Mouse (Mus musculus) neural tube, embryonic 13.5 days (tissue): ENCODE results near the gene Prap1. TPM values are rescaled to one million over a fixed set of nuclear protein-coding genes. Genes with fewer than 3 reads are reported as not detected.
"Not testable (repeated sequence)": the region's sequence is repeated elsewhere in the genome, so short reads cannot be mapped to it uniquely, and the experiment has no call there.

Experiments used
- ATAC-seq: fragments of 200-750 bp; cut with Nextera tagmentation; 2 replicates; pipeline ENCODE4 v1.8.0; 2017; ENCODE audit warnings: low read depth, mild to moderate bottlenecking, moderate TSS enrichment, moderate library complexity
- H3K27ac ChIP-seq: fragments of 300-500 bp; sonication (generic); replicated peaks from 2 replicates; pipeline ENCODE4 v1.5.1; 2015; ENCODE audit warnings: moderate library complexity, mild to moderate bottlenecking, inconsistent platforms
- H3K27me3 ChIP-seq: fragments of 300-500 bp; sonication (generic); 2 replicates; pipeline ENCODE4 v1.6.1; 2015; ENCODE audit warnings: mild to moderate bottlenecking, inconsistent platforms
- H3K36me3 ChIP-seq: fragments of 300-500 bp; sonication (generic); 2 replicates; pipeline ENCODE4 v1.6.1; 2015; ENCODE audit warnings: mild to moderate bottlenecking, inconsistent platforms
- H3K4me1 ChIP-seq: fragments of 300-500 bp; sonication (generic); replicated peaks from 2 replicates; pipeline ENCODE4 v1.6.1; 2015; ENCODE audit warnings: inconsistent platforms
- H3K4me2 ChIP-seq: fragments of 300-500 bp; sonication (generic); 2 replicates; pipeline ENCODE4 v1.6.1; 2015; ENCODE audit warnings: inconsistent platforms, mild to moderate bottlenecking, moderate library complexity
- H3K4me3 ChIP-seq: fragments of 300-500 bp; sonication (generic); 2 replicates; pipeline ENCODE4 v1.5.1; 2015; ENCODE audit warnings: mild to moderate bottlenecking, inconsistent platforms
- H3K9ac ChIP-seq: fragments of 300-500 bp; sonication (generic); 2 replicates; pipeline ENCODE4 v1.6.1; 2015; ENCODE audit warnings: moderate library complexity, mild to moderate bottlenecking, inconsistent platforms
- H3K9me3 ChIP-seq: fragments of 300-500 bp; sonication (generic); 2 replicates; pipeline ENCODE4 v1.6.1; 2016; ENCODE audit warnings: inconsistent platforms
- WGBS: fragments of 180-500 bp; shearing (Covaris S2); methylation state at CpG from one replicate; pipeline ENCODE4 v1.1.7; 2015; 5-methylcytosine and 5-hydroxymethylcytosine counted together
- polyA plus RNA-seq: library from polyadenylated mRNA; unstranded; fragments of >200 nt; fragmentation: Nextera tagmentation; extraction: Ambion mirVana; gene quantifications from 2 replicates; pipeline ENCODE4 v1.2.1, GENCODE M21; 2015

Prap1 gene
- polyA plus RNA-seq, 1 experiment from 2014 or later: not detected

DNA sequence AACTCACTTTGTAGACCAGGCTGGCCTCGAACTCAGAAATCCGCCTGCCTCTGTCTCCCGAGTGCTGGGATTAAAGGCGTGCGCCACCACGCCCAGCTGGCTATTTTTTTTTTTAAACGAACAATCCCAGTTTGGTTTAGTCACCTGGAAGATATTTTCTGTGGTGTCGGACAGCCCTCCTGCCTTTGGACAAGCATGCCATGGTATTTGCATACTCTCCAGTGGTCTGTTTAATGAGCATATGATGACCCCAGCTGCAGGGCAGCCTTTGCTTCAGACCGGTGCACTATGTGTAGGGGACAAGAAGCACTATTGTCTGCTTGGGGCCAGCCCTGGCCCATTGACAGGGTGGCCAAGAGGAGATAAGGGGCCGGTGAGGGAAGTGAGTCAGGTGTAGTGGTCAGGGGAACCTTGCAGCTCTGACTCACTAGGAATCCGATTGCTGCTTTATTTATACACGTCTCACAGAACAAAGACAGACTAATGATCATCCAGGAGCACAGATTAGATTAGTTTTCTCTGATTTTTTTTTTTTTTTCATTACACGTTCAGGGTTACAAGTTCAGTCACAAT lies 28.2 kb downstream of the Prap1 start:
- no peak overlapping the region for H3K4me3 ChIP-seq
- H3K27me3 ChIP-seq: no peaks in the 10 kb centered on the region; the same call in 1 of the 2 replicates
- ATAC-seq: no peak
- peaks cover 19% of the 10 kb centered on the region for H3K4me1 ChIP-seq
- no peak overlapping the region for H3K27ac ChIP-seq
- no peaks in the 10 kb centered on the region for H3K36me3 ChIP-seq
- no peak overlapping the region for H3K9ac ChIP-seq
- no peaks in the 10 kb centered on the region for H3K9me3 ChIP-seq
- 71% methylated on average over 13 of the region's 13 CpGs for WGBS
- no peak overlapping the region for H3K4me2 ChIP-seq

DNA sequence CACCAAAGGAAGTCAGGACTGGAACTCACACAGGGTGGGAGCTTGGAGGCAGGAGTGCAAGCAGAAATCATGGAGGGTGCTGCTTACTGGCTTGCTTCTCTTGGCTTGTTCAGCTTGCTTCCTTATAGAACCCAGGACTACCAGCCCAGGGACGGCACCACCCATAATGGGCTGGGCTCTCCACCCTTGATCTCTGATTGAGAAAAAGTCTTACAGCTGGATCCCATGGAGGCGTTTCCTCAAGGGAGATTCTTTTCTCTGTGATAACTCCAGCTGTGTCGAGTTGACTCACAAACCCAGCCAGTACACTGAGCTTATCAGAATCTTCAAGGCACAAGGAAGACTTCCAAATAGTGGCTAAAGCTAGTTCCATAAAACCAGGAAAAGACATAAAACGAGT lies 29.6 kb downstream of the Prap1 start:
- ATAC-seq: no peak
- H3K9me3 ChIP-seq: no peaks in the 10 kb centered on the region
- WGBS: 50% methylated on average over 4 of the region's 4 CpGs

DNA sequence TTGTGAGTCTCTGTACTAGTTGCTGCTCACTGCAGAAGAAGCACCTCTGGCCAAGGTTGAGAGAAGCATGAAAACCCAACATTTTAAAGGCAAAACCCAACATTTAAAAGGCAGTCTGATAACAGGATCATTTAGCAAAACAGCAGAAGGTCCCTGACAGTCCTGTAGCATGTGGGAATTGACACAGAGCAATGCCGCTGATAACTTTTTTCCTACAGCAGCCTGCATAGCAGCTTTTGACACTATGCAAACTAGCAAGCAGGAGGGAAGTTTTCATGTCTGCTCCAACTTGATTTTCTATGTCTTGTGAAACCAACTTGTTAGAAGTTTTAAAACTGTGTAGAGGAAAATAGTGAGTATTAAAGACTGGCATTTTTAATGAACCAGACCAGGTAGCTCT lies 31.2 kb downstream of the Prap1 start:
- no peak overlapping the region for H3K27ac ChIP-seq
- H3K4me1 ChIP-seq: peaks cover 16% of the 10 kb centered on the region
- H3K4me2 ChIP-seq: no peak overlapping the region
- H3K9me3 ChIP-seq: no peaks in the 10 kb centered on the region
- 95% methylated on average over 1 of the region's 1 CpGs for whole genome bisulfite sequencing
- no peaks in the 10 kb centered on the region; the same call in 1 of the 2 replicates for H3K27me3 ChIP-seq
- no peak for ATAC-seq
- H3K4me3 ChIP-seq: no peak overlapping the region
- no peak overlapping the region for H3K9ac ChIP-seq
- no peaks in the 10 kb centered on the region for H3K36me3 ChIP-seq

More for the DNA sequence above, 29.6 kb downstream of the Prap1 start:
- Histone ChIP-seq H3K27ac (no peak overlapping the region), H3K4me2 (no peak overlapping the region), H3K9ac (no peak overlapping the region), H3K4me3 (no peak overlapping the region), H3K36me3 (no peaks in the 10 kb centered on the region), H3K27me3 (no peaks in the 10 kb centered on the region; the same call in 1 of the 2 replicates), H3K4me1 (peaks cover 16% of the 10 kb centered on the region)

DNA sequence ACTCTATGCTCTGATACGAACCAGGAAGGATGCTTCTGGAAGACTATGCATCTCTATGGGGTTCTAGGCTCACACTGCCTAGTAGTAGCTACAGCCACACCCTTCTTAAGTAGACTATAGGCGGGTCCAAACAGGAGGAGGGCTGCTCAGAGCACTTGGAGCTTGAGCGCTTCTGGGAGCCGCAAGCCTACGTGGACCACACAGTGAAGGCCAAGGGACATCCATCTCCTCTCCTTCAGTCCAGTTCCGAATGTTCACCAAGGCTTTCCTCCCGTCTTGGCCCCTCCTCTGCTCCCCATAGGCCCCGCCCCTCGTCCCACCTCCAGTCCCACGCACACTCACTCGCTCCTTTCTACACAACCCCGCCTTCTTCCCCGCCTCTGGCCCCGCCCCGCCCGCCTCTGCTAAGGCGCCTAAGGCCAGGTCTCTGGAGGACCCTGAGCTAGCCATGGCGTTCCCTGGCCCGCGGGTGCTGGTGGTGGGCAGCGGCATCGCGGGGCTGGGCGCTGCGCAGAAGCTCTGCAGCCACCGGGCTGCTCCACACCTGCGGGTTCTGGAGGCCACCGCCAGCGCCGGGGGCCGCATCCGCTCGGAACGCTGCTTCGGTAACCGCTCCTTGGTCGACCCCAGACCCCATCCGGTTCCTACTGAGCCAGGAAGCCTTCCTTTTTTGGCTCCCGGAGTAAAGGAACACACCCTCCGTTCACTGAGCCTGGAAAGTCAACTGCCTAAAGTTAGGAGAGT lies 32.3 kb downstream of the Prap1 start:
- Histone ChIP-seq H3K27ac (0 out of 2 replicates have a peak overlapping the region, but pooled peaks have one; percentile 19), H3K9ac (peak overlapping the region; percentile 76), H3K27me3 (no peaks in the 10 kb centered on the region; the same call in 1 of the 2 replicates), H3K36me3 (peaks cover 10% of the 10 kb centered on the region), H3K4me3 (peak overlapping the region; percentile 60), H3K4me2 (peak overlapping the region; percentile 66), H3K4me1 (peaks cover 16% of the 10 kb centered on the region), H3K9me3 (no peaks in the 10 kb centered on the region)
- peak; percentile 94 for ATAC-seq
- WGBS: 2% methylated on average over 40 of the region's 40 CpGs

DNA sequence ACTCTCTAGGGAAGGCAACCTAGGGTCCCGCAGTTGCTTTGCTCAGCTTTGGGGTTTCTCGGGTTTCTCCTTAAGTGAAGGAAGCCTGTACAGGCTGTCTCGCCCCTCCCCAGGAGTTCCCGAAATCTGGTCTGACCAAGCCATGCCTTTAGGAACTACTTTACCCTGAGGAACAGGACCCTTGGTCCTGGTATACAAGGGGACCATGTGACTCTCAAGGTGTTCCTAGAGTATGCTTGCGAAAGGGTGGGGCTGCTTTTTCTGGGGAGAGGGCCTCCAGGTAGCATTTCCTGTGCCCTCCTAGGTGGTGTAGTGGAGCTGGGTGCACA lies 32.8 kb downstream of the Prap1 start:
- 11% methylated on average over 5 of the region's 5 CpGs for WGBS
- peak; percentile 37 for ATAC-seq
- peak overlapping the region; percentile 76 for H3K9ac ChIP-seq
- no peaks in the 10 kb centered on the region; the same call in 1 of the 2 replicates for H3K27me3 ChIP-seq
- H3K4me1 ChIP-seq: peaks cover 16% of the 10 kb centered on the region
- peak overlapping the region; percentile 60 for H3K4me3 ChIP-seq
- peak overlapping the region; percentile 66 for H3K4me2 ChIP-seq
- H3K27ac ChIP-seq: no peak overlapping the region
- H3K9me3 ChIP-seq: no peaks in the 10 kb centered on the region
- peaks cover 15% of the 10 kb centered on the region for H3K36me3 ChIP-seq

DNA sequence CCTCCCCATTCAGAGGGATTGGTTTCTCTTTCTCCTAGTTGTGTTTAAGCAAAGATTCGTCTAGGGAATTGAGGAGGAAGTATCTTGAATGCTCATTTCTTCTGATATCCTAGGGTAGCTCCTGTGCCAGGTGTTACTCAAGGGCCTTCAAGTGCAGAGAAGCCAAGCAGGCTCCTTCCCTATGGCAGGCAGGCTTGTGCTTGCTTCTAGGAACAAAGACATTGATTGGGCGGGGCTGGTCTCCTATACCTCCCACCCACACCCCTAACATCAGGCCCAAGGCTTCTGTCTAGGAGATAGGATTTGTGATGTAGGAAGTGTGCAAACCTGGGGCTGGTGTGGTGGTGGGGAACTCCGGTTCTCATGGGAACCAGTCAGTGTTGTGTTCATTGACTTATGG lies 33.7 kb downstream of the Prap1 start:
- Histone ChIP-seq H3K4me3 (no peak overlapping the region), H3K27me3 (no peaks in the 10 kb centered on the region; the same call in 1 of the 2 replicates), H3K9ac (no peak overlapping the region), H3K4me2 (peak overlapping the region; percentile 11; the same call in 1 of the 2 replicates), H3K4me1 (peaks cover 16% of the 10 kb centered on the region), H3K9me3 (no peaks in the 10 kb centered on the region), H3K36me3 (peaks cover 15% of the 10 kb centered on the region), H3K27ac (no peak overlapping the region)
- ATAC-seq: no peak
- 92% methylated on average over 3 of the region's 3 CpGs for WGBS

DNA sequence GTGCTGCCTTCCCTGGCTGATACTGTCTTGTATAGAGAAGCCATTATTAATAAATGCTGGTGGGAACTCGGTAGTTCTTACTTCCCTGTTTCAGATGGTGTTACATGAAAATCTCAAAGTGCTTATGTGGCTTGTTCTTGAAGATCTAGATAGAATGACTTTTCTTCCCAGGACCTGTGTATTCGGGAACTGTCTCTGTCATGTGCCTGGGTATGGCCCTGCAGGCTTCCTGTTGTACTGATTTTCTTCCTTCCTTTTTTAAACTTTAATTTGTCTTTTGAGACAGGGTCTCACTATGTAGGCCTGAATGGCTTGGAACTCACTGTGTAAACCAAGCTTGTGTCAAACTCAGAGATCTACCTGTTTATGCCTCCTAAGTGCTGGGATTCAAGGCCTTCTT lies 34.7 kb downstream of the Prap1 start:
- H3K27me3 ChIP-seq: no peaks in the 10 kb centered on the region
- H3K9me3 ChIP-seq: no peaks in the 10 kb centered on the region
- H3K9ac ChIP-seq: no peak overlapping the region
- H3K27ac ChIP-seq: no peak overlapping the region
- ATAC-seq: no peak
- no peak overlapping the region for H3K4me2 ChIP-seq
- H3K36me3 ChIP-seq: peaks cover 15% of the 10 kb centered on the region
- no peak overlapping the region for H3K4me3 ChIP-seq
- 77% methylated on average over 2 of the region's 2 CpGs for WGBS
- H3K4me1 ChIP-seq: peaks cover 16% of the 10 kb centered on the region

DNA sequence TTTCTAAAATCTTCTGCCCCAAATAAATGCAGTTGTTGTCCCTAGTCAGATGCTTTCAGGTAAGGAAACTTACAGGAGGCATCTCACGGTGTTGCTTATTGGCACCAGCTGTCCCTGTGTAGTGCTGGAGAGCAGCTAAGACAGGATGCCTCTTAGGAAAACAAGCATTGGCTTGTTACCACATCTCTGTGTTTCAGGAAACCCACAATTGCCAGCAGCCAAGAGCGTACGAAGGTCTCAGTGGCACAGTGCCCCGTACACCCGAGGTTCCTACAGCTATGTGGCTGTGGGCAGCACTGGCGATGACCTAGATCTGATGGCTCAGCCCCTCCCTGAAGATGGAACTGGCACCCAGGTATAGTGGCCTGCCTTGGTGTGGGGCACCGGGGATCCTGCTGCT lies 39.0 kb downstream of the Prap1 start:
- H3K27me3 ChIP-seq, H3K9ac ChIP-seq, H3K4me1 ChIP-seq, ATAC-seq, H3K4me3 ChIP-seq, H3K4me2 ChIP-seq, H3K9me3 ChIP-seq, H3K27ac ChIP-seq: not testable (repeated sequence)
- H3K36me3 ChIP-seq: peaks cover 15% of the 10 kb centered on the region
- WGBS: 95% methylated on average over 7 of the region's 7 CpGs

DNA sequence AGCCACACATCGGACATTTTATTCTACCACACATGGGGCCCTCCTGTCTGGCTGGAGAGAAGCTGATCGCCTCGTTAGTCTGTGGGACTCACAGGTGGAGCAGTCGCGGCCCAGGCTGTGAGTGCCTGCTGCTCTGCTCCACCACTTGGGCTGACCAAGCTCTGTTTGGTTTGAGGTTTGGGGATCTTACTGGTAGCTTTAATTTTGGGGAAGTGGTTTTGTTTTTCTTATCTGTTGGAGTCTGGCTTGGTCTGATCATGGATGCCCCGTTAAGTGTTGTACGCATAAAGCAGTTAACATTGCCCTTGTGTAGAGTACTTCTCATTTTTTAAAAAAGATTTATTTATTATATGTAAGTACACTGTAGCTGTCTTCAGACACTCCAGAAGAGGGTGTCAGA lies 40.8 kb downstream of the Prap1 start:
- H3K4me2 ChIP-seq, H3K4me3 ChIP-seq, H3K9ac ChIP-seq, ATAC-seq, H3K9me3 ChIP-seq, H3K27me3 ChIP-seq, H3K27ac ChIP-seq: not testable (repeated sequence)
- 95% methylated on average over 7 of the region's 7 CpGs for WGBS
- Histone ChIP-seq H3K4me1 (peaks cover 14% of the 10 kb centered on the region), H3K36me3 (peaks cover 15% of the 10 kb centered on the region)

DNA sequence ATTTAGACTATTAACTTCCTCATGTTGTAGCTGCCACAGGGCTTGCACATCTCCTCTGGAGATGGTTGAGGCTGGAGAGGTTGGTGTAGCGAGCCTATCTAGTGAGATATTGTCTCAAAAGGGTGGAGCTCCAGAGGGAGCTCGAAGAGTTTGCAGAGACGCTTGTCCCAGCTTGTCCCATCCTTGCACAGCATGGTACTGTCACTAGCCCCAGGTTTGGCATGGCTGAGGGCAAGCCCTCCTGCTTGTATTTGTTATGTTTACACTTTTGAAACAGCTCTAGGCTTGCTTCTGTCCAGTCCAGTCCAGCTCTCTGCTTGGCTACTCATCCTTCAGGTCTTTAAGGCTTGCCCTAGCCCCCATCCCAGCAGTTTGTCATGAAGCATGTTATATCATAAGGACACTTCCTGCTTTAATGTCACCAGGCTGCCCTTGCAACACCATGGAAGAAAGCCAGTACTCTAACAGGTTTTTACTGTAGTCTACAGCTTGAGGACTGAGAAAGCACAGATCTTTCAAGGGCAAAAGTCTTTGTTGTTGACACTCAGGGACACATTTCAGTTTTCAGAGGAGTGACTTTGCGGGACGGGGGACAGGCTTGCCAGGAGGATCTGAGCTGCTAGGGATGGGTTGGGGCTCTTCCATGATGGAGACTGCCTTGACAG lies 42.0 kb downstream of the Prap1 start:
- H3K9me3 ChIP-seq: no peaks in the 10 kb centered on the region
- peaks cover 14% of the 10 kb centered on the region for H3K4me1 ChIP-seq
- H3K9ac ChIP-seq: no peak overlapping the region
- H3K27me3 ChIP-seq: no peaks in the 10 kb centered on the region
- no peak overlapping the region for H3K27ac ChIP-seq
- no peak overlapping the region for H3K4me3 ChIP-seq
- ATAC-seq: no peak
- H3K36me3 ChIP-seq: peaks cover 7% of the 10 kb centered on the region; the same call in 1 of the 2 replicates
- WGBS: 88% methylated on average over 5 of the region's 5 CpGs
- no peak overlapping the region for H3K4me2 ChIP-seq

DNA sequence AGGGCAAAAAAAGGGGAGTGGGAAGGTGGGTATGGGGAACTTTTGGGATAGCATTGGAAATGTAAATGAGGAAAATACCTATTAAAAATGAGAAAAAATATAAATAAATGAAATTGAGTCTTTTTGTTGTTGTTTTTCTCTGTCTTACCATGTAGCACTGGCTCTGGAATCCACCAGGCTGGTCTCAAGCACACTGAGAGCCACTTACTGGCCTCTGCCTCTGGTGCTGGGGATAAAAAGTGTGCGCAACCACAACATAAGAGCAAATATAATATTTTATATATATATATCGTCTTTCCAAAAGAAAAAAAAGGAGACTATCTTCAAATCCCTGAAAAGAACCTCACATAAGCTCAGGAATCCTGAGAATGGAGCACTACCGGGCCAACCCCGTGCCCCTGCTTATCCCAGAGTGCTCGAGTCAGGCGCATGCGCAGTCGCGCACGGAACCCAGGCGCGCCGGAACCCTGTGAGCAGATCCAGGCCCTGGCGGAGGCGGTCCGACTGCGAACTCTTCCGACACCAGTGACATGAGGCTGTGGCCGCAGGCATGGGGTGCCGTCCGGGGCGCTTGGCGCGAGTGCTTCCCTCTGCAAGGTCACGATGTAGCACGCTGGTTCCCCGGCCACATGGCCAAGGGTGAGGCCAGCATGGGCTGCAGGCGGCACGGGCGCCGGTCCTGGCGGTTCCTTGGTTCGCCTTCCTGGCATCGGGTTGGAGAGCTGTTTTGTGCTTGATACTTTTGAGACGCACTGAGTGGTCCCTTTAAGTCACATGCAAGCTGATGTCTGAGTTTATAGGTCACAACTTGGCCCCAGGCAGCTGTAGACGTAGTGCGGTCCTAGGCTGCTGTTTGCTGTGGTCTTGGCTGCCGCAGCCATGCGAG lies 44.2 kb downstream of the Prap1 start, which contains the start of gene Mtg1:
Mtg1 (plus strand) TSS at position 430 of the 886 bp plus-strand sequence.
- Histone ChIP-seq H3K4me3 (peak within 1 kb of the TSS; percentile 73), H3K27ac (peak within 1 kb of the TSS; percentile 83)
- peak; percentile 98 for ATAC-seq

More for the DNA sequence above, 44.2 kb downstream of the Prap1 start, which contains the start of gene Mtg1:
- peaks cover 14% of the 10 kb centered on the region for H3K4me1 ChIP-seq
- no peaks in the 10 kb centered on the region for H3K36me3 ChIP-seq
- H3K9me3 ChIP-seq: no peaks in the 10 kb centered on the region
- whole genome bisulfite sequencing: 2% methylated on average over 39 of the region's 39 CpGs
- peak within 1 kb of the TSS; percentile 79 for H3K4me2 ChIP-seq
- no peaks in the 10 kb centered on the region for H3K27me3 ChIP-seq
- H3K9ac ChIP-seq: peak within 1 kb of the TSS; percentile 87
